Mouse (Mus musculus): ENCODE measurements at regions not wholly inside any gene's neighbourhood (a gene's known extent, or its start where the extent isn't known, plus 50 kb on each side); places are given as distances from the start of the nearest gene placed in this dataset.

GRCm38 (mm10) chr4:105972736-105973135 is 183.1 kb downstream of the Gm12728 start:
- no peak for DNase-seq

- DNase-seq = no peak
Measured at GRCm38 (mm10) chr4:105973769-105974397, 184.2 kb downstream of the Gm12728 start.

- DNase-seq = no peak
Measured at GRCm38 (mm10) chr4:105974948-105975347, 185.3 kb downstream of the Gm12728 start.

- DNase-seq = no peak
Measured at GRCm38 (mm10) chr4:105979048-105979447, 189.4 kb downstream of the Gm12728 start.

- no peak for DNase-seq
Measured at GRCm38 (mm10) chr4:105983018-105983417, 193.3 kb downstream of the Gm12728 start.

GRCm38 (mm10) chr4:105987963-105988602 is 198.4 kb downstream of the Gm12728 start:
- no peak for DNase-seq

- DNase-seq = no peak
Measured at GRCm38 (mm10) chr4:105992581-105993127, 203.0 kb downstream of the Gm12728 start.

- no peak for DNase-seq
Measured at GRCm38 (mm10) chr4:105994390-105994798, 204.7 kb downstream of the Gm12728 start.

- DNase-seq = no peak
Measured at GRCm38 (mm10) chr4:105996060-105996459, 206.4 kb downstream of the Gm12728 start.

GRCm38 (mm10) chr4:105996893-105997630 is 207.4 kb downstream of the Gm12728 start:
- DNase-seq = no peak

- no peak for DNase-seq
Measured at GRCm38 (mm10) chr4:106002516-106002915, 212.8 kb downstream of the Gm12728 start.

GRCm38 (mm10) chr4:106005936-106006335 is 216.3 kb downstream of the Gm12728 start:
- DNase-seq = no peak

GRCm38 (mm10) chr4:106007334-106008190 is 217.9 kb downstream of the Gm12728 start:
- DNase-seq = no peak

- no peak for DNase-seq
Measured at GRCm38 (mm10) chr4:106017065-106017646, 227.5 kb downstream of the Gm12728 start.

GRCm38 (mm10) chr4:106018936-106019335 is 229.3 kb downstream of the Gm12728 start:
- DNase-seq = no peak

GRCm38 (mm10) chr4:106020338-106020737 is 230.7 kb downstream of the Gm12728 start:
- DNase-seq = no peak

- DNase-seq = no peak
Measured at GRCm38 (mm10) chr4:106024591-106024990, 234.9 kb downstream of the Gm12728 start.

GRCm38 (mm10) chr4:106025966-106026637 is 236.4 kb downstream of the Gm12728 start:
- no peak for DNase-seq

- no peak for DNase-seq
Measured at GRCm38 (mm10) chr4:106040376-106040775, 250.7 kb downstream of the Gm12728 start.

- DNase-seq = peak in 1 of 2 experiments; percentile 5
Measured at GRCm38 (mm10) chr4:106042456-106042855, 252.8 kb downstream of the Gm12728 start.

- DNase-seq = no peak
Measured at GRCm38 (mm10) chr4:106043661-106044060, 254.0 kb downstream of the Gm12728 start.

GRCm38 (mm10) chr4:106048053-106048452 is 258.4 kb downstream of the Gm12728 start:
- no peak for DNase-seq

All from thymus, postnatal 36 days (tissue).